Mouse (Mus musculus) B cell, adult 62 days (primary cell): ENCODE data around the gene 9630041A04Rik. TPM values are rescaled to one million over a fixed set of nuclear protein-coding genes. Genes with fewer than 3 reads are reported as not detected.

Experiments used
- total RNA-seq: library from RNA; stranded (reverse); gene quantifications from 4 replicates; pipeline ENCODE4 v1.2.4, GENCODE M21; 2023

The 9630041A04Rik gene
- not detected in 4 replicates for total RNA-seq

GRCm38 (mm10) chr9:101861596-101862471 lies at the start of gene 9630041A04Rik:
9630041A04Rik (plus strand) TSS chr9:101861841.

